Comparison of ENCODE assay signal across 9 mouse cellular contexts in genomic region chr2:26494396-26494795, GRCm38 (mm10). TPM values are rescaled to one million over a fixed set of nuclear protein-coding genes. Genes with fewer than 3 reads are reported as not detected.
A peak's percentile ranks its signal among the peaks of the same experiment; 100 is the strongest.
DNase-seq lines count a peak whose midpoint lies in the region; ATAC-seq and TF ChIP-seq lines count a peak whose summit lies in the region.
"Had no signal": no experiment of that assay in that cellular context is flagged by ENCODE, and none has a peak within 500 bp of the region (broad histone marks: within the 10 kb centered on the region; RNA-seq: fewer than 3 reads in every experiment).

No protein-coding gene starts in this region.

- H3K4me2 ChIP-seq in lung, embryonic 14.5 days: peak overlapping the region; percentile 40
- H3K4me2 ChIP-seq in intestine, postnatal 0 days (replicated peaks; ENCODE audit: low read depth): peak overlapping the region; percentile 32

- no peak overlapping the region for H3K4me3 ChIP-seq in lung, embryonic 14.5 days (ENCODE audit: low read depth, low read length)
- no peak overlapping the region for H3K4me3 ChIP-seq in embryonic fibroblast, embryonic 13.5 days (ENCODE audit: insufficient read depth, low read length)
- H3K4me3 ChIP-seq in intestine, postnatal 0 days (ENCODE audit: low read depth, low read length): no peak overlapping the region
- no peak overlapping the region for H3K4me3 ChIP-seq in small intestine, adult 2 months (ENCODE audit: low read depth, low read length)

- H3K36me3 ChIP-seq in lung, embryonic 14.5 days (ENCODE audit: insufficient read depth): peaks cover 15% of the 10 kb centered on the region; the same call in 1 of the 2 replicates
- peaks cover 5% of the 10 kb centered on the region; the same call in 1 of the 2 replicates for H3K36me3 ChIP-seq in intestine, postnatal 0 days (ENCODE audit: control insufficient read depth, insufficient read depth)
- H3K36me3 ChIP-seq in small intestine, adult 2 months (ENCODE audit: control insufficient read depth, insufficient read depth, low read length): no peaks in the 10 kb centered on the region

- peak overlapping the region; percentile 78 for H3K27ac ChIP-seq in lung, embryonic 14.5 days (ENCODE audit: low read depth)
- peak overlapping the region; percentile 82 for H3K27ac ChIP-seq in embryonic fibroblast, embryonic 13.5 days (ENCODE audit: insufficient read depth, low read length)
- H3K27ac ChIP-seq in intestine, postnatal 0 days (ENCODE audit: low read depth, low read length): no peak overlapping the region
- H3K27ac ChIP-seq in small intestine, adult 2 months (ENCODE audit: insufficient read depth, low read depth, low read length): peak overlapping the region; percentile 56; the same call in 1 of the 2 replicates

- no peak for ATAC-seq in lung, embryonic 14.5 days (ENCODE audit: insufficient read depth)
- ATAC-seq in intestine, postnatal 0 days: no peak
- ATAC-seq in frontal cortex, adult (ENCODE audit: low TSS enrichment): no peak

- no peak overlapping the region for H3K9ac ChIP-seq in lung, embryonic 14.5 days
- H3K9ac ChIP-seq in intestine, postnatal 0 days (ENCODE audit: low read depth, low read length): no peak overlapping the region

- TF ChIP-seq POLR2A in embryonic fibroblast, embryonic 13.5 days (IDR thresholded peaks at IDR 0.05; ENCODE audit: low read depth, low read length): no peak
- no peak for TF ChIP-seq POLR2A in small intestine, adult 2 months (IDR thresholded peaks at IDR 0.05; ENCODE audit: low read depth, low read length)

- no peak for TF ChIP-seq CTCF in lung, embryonic 14.5 days (IDR thresholded peaks at IDR 0.05; ENCODE audit: low read depth)
- TF ChIP-seq CTCF in embryonic fibroblast, embryonic 13.5 days (IDR thresholded peaks at IDR 0.05; ENCODE audit: borderline replicate concordance, insufficient read depth, low read length): no peak
- no peak for TF ChIP-seq CTCF in intestine, postnatal 0 days (IDR thresholded peaks at IDR 0.05; ENCODE audit: low read depth)
- TF ChIP-seq CTCF in small intestine, adult 2 months (IDR thresholded peaks at IDR 0.05; ENCODE audit: extremely low read depth, insufficient read length, insufficient replicate concordance, low read depth, low read length): no peak

- 9% methylated on average over 7 of the region's 7 CpGs for WGBS in lung, embryonic 14.5 days
- 33% methylated on average over 7 of the region's 7 CpGs for WGBS in intestine, postnatal 0 days
- 16% methylated on average over 7 of the region's 7 CpGs for WGBS in small intestine, adult 2 months

- peaks cover 49% of the 10 kb centered on the region for H3K4me1 ChIP-seq in lung, embryonic 14.5 days (ENCODE audit: insufficient read depth)
- peaks cover 25% of the 10 kb centered on the region for H3K4me1 ChIP-seq in embryonic fibroblast, embryonic 13.5 days (ENCODE audit: control insufficient read depth, insufficient read depth, low read length)
- peaks cover 12% of the 10 kb centered on the region; the same call in 1 of the 2 replicates for H3K4me1 ChIP-seq in intestine, postnatal 0 days (replicated peaks; ENCODE audit: control insufficient read depth, insufficient read depth, low read length)
- peaks cover 47% of the 10 kb centered on the region for H3K4me1 ChIP-seq in small intestine, adult 2 months (ENCODE audit: control insufficient read depth, insufficient read depth, insufficient read length, low read length)

- no peaks in the 10 kb centered on the region for H3K9me3 ChIP-seq in lung, embryonic 14.5 days (ENCODE audit: low read depth, low read length)
- H3K9me3 ChIP-seq in intestine, postnatal 0 days (ENCODE audit: control insufficient read depth): no peaks in the 10 kb centered on the region

- peak; percentile 63 for DNase-seq in lung, embryonic 14.5 days
- no peak for DNase-seq in lung, postnatal 4 days
- DNase-seq in natural killer cell, adult 2 months (ENCODE audit: low spot score in 2 of 2): no peak
- DNase-seq in left cerebral cortex, adult 9 months (ENCODE audit: low spot score in 2 of 2): no peak
- DNase-seq: kidney, adult 11 months had no signal

- H3K27me3 ChIP-seq in lung, embryonic 14.5 days (ENCODE audit: insufficient read depth, low read length): no peaks in the 10 kb centered on the region
- H3K27me3 ChIP-seq in intestine, postnatal 0 days (replicated peaks; ENCODE audit: control insufficient read depth, insufficient read depth, low read length): no peaks in the 10 kb centered on the region
- H3K27me3 ChIP-seq in small intestine, adult 2 months (ENCODE audit: control insufficient read depth, insufficient read depth, low read length): no peaks in the 10 kb centered on the region

RNA-seq across cellular contexts. Expression of gene Notch1, which starts 22.1 kb away (rescaled TPM):
- 37.7 and 44.0 TPM in 2 replicates for polyA plus RNA-seq in lung, embryonic 14.5 days (2014; fragmentation: Nextera tagmentation; extraction: Ambion mirVana)
- polyA plus RNA-seq in embryonic fibroblast, embryonic 13.5 days (2011; ENCODE audit: insufficient read length, low read depth, missing spikeins): 19.2 and 24.3 TPM in 2 replicates
- polyA plus RNA-seq in intestine, postnatal 0 days (2015; fragmentation: Nextera tagmentation; extraction: Ambion mirVana): 3.6 and 3.7 TPM in 2 replicates
- 19.6 and 21.6 TPM in 2 replicates for polyA plus RNA-seq in small intestine, adult 2 months (2012; rRNA removed)

RNA-seq across cellular contexts. Expression of gene Sec16a, which starts 49.4 kb away (rescaled TPM):
- 36.0 and 36.5 TPM in 2 replicates for polyA plus RNA-seq in lung, embryonic 14.5 days (2014; fragmentation: Nextera tagmentation; extraction: Ambion mirVana)
- 59.4 and 70.1 TPM in 2 replicates for polyA plus RNA-seq in embryonic fibroblast, embryonic 13.5 days (2011; ENCODE audit: insufficient read length, low read depth, missing spikeins)
- 17.4 and 18.3 TPM in 2 replicates for polyA plus RNA-seq in intestine, postnatal 0 days (2015; fragmentation: Nextera tagmentation; extraction: Ambion mirVana)
- polyA plus RNA-seq in small intestine, adult 2 months (2012; rRNA removed): 72.4 and 105 TPM in 2 replicates
